Mouse (Mus musculus) urinary bladder, postnatal 36 days (tissue): ENCODE measurements around the gene Ube2r2.

Experiments
- DNase-seq, 2 experiments: peaks; one replicate each; pipeline ENCODE4 v3.0.0; 2022; ENCODE audit warnings: low spot score in 2 of 2, mixed read lengths in 1 of 2

Ube2r2 gene

DNA sequence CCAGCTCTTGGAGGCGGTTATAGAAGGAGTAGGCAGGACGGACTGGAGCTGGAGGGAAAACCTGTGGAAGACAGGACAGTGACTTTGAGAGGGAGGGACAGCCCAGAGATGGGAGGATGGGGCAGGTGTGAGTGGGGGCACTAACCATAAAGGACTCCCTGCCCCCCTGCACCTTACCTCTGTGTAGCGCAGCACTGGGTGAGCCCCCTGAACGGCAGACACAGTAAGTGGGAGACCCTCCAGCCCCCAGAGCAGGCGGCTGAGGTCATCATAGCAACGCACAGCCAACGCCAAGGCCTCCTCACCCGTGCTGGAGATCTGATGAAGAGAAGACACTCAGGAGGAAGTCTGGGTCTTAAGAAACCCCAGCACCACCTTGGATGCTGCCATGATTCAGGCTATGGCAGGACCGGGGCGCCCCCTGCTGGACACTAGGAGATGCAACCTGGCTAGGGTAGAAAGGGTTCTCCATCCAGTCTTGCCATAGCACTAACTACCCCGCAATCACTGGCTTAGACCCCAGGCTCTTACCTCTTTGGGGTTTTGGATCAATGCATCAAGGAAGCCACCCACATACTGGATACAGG, 16.7 kb upstream of the Ube2r2 start:
- peak; percentile 60 to 76 for DNase-seq

DNA sequence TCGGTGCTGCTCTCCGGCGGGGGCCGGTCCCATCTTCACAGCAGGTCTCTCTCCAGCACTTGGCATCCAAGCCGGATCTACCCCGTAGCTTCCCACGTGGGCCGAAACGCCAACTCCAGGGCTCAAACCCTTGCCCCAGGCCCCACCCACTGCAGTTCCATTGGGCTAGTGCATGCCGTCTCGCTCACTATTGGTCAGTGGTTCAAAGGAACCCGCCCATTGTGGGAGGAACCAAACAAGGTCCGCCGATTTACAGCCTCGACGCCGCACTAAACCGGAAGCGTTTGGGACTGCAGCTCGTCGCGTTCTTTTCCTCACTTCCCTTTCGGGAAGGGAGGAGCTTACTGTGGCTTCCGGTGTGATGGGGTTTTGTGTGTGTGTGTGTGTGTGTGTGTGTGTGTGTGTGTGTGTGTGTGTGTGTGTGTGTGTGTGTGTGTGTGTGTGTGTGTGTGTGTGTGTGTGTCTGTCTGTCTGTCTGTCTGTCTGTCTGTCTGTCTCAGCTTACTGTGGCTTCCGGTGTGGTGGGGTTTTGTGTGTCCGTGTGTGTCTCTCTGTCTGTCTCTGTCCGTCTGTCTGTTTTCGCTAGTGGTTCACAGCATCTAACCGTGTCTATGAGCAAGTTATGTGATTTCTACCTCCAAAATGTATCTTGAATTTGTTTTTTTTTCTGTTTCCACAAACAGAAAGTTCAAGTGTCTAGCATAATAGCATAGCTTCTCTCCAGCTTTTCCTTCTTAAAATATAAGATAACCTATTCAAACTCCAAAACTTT, 11.2 kb upstream of the Ube2r2 start, which contains the start of gene Nol6:
Gene Nol6, minus strand, starts transcription at position 276 of the 772 bp plus-strand sequence.
- peak; percentile 96 to 98 for DNase-seq

DNA sequence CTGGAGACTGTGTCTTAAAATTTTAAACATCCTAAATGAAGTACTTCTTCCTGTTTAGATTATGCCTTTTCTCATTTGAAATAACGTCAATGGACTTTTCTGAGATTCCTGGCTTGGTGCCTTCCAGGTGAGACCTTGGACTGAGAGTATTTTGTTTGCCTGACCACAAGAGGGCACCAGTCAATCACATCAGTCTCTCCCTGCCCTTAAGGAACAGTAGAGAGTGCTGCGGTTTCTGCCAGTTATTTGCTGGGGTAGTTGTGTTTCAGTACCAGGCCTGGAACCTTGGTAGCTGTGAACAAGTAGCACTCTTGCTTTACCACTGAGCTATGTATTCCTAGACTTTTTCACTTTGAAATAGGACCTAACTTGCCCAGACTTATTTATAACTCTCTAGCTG, 6.1 kb upstream of the Ube2r2 start:
- DNase-seq: peak; percentile 48 to 57

DNA sequence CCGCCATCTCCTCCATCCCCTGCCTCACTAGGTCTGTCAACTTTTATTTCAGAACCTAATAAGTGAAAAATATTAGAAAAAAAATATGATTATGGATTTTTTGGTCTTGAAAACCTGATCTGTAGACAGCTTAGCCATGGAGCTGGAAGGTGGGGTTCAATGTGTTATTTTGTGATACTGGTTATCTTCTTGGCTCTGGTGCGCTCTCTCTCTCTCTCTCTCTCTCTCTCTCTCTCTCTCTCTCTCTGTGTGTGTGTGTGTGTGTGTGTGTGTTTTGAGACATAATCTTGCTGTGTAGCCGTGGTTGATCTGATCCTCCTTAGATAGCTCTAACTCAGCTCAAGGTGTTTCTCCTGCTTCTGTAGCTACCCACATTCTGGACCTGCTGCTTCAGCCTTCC, 5.7 kb upstream of the Ube2r2 start:
- no peak for DNase-seq

DNA sequence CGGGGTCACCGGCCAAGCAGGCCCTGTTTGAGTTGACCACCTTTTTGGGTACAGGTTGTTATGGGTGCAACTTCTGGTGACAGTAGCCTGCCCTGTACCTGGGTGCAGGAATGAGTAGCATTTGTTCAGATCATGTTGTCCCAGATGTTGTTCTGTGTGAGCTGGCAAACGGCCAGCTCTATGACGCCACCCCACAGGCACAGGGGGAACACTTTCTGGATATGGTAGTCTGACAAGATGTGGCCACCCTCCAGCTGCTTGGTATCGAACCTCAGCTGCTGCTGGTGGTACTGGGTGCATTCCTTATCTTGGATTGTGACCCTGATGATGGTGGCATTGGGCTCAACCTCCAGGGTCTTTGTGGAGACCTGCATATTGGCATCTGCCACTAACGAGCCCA, 3.1 kb upstream of the Ube2r2 start:
- no peak for DNase-seq

DNA sequence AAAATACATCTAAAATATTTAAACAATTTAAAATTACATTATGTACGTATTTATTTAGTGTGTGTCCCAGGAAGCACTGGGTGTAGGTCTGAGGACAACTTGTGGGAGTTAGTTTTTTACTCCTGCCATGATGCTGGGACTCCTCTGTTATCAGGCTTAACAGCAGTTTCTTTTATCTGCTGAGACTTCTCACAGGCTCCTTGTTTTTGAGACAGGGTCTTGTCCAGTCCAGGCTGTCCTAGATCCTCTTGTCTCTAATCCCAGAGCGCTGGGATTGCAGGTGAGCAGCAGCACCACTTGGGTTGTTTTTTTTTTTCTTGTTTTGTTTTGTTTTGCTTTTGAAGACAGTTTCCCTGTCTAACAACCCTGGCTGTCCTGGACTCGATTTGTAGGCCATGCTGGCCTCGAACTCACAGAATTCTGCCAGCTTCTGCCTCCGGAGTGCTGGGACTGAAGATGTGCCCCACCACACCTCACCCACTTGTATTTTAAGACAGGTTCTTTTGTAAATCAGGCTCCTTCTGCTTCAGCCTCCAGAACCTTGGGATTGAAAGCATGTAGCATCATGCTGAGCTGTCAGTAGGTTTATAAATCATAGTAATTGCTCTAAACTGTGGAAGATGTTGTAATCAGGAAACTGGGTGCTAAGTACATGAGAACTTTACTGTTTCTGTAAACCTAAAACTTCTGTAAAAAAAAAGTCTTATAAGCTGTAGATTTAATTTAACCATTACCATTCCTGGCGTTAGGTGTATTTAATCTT, 1.8 kb upstream of the Ube2r2 start:
- DNase-seq: no peak

DNA sequence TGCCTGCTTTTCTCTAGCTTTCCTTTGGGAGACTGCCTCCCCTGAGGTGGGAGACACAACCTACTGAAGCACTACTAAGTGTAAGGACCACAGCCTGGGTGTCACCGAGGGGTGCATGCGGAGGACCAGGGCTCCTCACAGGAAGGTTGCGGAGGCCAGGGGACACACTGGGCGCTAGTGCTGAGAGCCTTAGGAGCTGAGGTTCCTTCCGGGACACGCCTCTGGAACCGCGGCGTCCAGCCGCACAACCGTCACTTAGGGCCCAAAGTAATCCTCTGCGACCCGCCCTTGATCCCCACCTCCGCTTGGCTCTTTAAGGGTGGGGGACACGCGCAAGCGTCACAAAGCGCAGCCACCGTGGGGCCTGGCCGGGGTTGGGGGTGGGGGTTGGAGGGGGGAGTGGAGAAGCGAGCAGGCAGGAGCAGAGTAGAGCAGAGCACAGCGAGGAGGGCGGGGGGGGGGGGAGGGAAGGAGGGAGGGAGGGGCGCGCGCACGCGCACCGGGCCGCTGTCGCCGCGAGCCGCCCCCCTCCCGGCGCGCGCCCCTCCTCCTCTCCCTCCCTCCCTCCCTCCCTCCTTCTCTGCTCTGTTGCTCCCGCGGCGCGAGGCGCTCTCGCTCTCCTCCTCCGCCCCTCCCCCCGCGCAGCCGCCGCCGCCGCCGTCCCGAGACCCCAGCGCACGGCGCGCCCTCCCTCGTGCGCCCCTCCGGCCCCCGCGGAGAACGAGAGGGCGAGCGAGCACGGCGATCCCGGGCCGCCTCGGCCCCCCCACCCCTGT, 420 bp upstream of the Ube2r2 start:
- peak; percentile 78 for DNase-seq

DNA sequence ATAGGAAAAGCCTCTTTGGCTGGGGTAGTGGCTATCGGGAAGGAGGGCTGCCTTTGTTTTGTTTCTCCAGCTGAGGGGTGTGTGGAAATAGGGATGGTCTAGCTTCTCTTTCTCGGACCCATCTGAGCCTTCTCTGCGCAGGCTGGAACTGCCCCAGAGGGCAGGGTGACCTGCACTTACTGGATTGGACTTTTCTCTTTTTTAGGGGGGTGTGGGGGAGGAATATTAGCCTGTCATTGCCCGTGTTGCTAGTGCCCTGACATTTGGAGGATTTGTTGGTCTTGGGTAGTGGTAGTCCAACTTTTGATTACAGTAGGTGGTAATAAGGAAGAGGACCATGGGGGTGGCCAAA, 887 bp downstream of the Ube2r2 start:
- DNase-seq: peak in 1 of 2 experiments; percentile 34

DNA sequence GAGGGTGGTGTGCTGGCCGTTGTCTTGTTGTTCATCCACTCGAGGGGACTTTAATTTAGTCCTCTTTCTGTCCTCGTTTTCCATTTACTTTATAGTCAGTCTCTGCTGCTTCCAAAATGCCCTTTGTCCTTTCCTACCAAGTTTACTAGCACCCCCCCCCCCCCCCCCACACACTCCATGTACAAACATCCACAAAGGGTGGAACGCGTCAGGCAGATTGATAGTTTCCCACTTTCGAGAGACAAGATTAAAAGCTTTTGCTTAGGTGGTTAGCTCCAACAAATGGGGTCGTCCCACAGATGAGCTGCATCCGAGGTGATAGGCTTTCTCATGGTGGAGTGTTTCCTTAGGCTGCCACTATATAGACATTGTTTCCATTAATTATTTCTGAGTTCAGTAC, 1.3 kb downstream of the Ube2r2 start:
- no peak for DNase-seq

DNA sequence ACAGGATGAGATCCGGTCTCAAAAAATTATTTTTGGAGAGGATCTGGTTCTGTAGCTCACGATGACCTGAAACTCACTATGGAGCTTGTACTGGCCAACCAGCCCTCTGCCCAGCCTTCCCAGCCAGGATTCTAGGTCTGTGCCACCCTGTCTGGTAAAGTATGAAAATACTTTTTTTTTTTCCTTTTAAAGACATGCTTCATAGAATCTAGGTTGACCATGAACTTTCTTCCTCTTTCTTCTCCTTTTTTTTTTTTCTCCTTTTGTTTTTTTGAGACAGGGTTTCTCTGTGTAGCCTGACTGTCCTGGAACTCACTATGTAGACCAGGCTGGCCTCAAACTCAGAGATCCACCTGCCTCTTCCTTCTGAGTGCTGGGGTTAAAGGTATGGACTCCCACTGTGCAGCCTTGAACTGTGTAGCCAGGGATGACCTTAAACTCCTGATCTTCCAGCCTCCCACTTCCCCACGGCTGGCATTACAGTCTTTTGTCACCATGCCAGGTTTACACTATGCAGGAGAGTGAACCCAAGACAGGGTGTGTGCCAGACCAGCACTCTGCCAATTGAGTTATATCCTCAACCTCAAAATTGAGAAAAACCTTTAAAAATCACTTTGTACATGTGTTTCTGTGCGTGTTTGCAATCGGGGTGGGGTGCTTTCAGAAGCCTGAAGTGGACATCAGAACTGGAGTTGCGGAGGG, 4.8 kb downstream of the Ube2r2 start:
- DNase-seq: no peak

DNA sequence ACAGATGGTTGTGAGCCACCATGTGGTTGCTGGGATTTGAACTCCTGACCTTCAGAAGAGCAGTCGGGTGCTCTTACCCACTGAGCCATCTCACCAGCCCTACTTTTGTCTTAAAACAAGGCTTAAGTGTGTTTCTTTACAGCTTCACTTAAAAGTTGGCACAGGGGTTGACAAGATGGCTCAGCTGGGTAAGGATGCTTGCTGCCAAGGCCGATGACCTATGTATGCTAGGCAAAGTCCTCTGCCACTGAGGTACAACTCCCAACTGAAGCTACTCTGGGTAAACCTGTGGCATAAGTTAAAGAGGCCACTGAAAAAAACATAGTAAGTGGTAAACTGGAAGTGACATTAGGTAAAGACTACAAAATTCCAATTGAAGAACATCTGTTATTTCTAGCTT, 7.1 kb downstream of the Ube2r2 start:
- no peak for DNase-seq

DNA sequence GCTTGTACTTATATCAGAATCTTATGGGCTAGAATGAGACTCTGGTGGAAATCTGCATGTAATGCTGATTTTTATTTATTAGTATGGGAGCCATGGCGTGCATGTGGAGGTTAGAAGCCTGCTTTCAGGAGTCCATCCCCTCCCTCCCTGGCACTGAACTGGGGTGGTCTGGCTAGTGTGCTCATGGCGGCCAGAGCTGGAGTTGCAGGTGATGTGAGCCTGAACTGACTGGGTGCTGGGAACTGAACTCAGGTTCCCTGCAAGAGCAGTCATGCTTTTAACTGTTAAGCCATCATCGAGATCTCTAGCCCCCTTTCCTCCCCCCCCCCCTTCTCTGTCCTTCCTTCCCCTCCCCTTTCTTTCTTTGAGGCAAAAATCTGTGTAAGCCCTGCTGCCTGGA, 14.3 kb downstream of the Ube2r2 start:
- DNase-seq: no peak

DNA sequence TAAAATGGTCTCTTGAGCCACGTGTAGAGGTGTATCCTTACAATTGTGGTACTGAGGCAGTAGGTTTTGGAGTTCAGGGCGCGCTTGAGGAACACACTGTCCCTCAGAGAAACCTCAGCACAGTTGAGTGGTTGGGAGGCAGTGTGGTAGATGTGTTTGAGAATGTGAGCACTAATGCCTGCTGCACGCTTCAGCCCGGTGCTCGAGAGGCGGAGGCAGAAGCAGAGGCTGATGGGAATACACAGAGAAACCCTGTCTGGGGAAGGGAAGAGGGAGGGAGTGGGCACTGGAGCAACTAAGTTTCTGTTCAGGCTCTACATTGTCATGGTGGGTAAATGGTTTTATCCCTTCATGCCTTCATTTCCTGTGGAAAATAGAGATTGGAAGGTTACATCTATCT, 15.6 kb downstream of the Ube2r2 start:
- DNase-seq: no peak

DNA sequence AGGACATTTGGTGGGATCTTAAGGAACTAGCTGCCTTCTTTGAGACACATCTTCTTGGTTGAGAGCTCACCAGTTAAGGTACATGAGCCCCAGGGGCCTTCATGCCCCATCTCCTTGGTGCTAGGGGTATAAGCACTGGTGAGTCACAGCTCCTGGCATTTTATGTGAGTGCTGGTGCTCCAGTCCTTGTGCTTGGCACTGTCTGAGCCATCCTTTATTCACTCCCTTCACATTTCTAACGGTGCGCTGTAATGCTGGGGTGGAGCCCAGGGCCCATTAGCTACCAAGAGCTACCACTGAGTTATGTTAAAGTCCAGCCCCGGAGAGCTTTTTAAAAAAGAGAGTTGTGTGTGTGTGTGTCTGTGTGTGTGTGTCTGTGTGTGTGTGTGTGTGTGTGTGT, 17.6 kb downstream of the Ube2r2 start:
- DNase-seq: no peak

DNA sequence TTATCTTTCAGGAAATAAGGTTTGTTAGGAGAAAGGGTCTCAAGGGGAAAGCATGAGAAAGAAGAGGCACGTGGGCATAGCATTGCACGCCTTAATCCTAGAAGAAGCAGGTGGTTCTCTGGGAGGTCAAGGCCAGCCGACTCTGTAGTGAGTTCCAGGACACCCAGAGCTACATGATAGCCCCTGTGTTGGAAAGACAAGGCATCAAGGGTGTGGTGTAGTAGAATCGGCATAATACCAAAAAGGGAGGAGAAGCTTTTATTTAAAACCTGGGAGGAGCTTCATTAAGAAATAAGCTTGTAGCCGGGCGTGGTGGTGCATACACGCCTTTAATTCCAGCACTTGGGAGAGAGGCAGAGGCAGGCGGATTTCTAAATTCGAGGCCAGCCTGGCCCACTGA, 21.4 kb downstream of the Ube2r2 start:
- no peak for DNase-seq

DNA sequence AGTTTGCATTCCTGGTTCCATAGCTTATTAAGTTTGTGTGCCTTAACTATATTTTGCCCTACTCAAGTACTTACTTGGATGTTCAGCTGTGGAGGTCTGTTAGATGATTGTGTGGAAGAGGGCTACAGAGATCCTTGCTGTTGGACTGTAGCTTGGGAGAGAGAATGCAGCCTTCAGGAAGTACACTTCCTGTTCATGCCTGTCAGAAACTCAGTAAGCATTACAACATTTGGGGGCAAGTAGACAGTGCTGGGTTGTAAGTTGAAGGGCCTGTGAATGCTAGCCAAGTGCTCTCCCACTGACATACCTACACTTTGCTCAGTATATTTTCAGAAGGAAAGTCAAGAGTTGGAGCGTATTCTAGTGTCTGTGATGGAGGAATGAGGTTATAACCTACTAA, 22.7 kb downstream of the Ube2r2 start:
- no peak for DNase-seq

DNA sequence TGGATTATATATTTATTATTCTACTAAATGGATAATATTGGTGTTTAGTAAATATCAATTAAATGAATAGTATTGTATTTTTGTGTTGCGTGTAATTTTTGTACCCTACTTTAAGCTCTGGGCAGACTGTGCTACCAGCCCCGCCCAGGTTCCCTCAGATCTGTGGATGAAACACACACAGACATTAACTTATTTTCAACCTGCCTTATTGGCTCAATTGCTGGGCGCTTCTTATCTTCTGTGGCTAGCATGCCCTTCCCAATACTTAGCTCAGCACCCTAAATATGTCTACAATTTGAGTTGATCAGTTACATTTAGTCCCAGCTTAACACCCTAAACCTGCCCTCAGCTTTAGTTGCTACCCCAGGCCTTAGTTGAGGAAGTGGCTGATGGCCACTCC, 25.7 kb downstream of the Ube2r2 start:
- DNase-seq: no peak

DNA sequence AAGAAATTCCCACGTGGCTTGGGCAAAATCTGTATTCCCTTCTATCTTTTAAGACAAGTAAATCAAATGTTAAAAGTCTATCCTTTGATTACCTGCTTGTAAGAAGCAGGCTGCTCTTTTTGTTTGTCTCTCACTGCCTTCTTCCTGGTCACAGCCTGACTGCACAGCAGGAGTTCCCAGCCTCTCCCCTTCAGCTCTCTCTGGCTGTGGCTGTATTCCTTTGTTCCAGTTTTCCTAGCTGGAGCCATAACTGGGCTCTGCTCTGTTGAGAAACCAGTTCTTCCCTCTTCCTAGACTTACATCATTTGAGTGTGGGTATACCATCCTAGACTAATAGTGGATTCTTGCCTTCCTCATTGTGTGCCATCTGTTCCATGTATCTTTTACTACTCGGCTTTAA, 29.4 kb downstream of the Ube2r2 start:
- no peak for DNase-seq

DNA sequence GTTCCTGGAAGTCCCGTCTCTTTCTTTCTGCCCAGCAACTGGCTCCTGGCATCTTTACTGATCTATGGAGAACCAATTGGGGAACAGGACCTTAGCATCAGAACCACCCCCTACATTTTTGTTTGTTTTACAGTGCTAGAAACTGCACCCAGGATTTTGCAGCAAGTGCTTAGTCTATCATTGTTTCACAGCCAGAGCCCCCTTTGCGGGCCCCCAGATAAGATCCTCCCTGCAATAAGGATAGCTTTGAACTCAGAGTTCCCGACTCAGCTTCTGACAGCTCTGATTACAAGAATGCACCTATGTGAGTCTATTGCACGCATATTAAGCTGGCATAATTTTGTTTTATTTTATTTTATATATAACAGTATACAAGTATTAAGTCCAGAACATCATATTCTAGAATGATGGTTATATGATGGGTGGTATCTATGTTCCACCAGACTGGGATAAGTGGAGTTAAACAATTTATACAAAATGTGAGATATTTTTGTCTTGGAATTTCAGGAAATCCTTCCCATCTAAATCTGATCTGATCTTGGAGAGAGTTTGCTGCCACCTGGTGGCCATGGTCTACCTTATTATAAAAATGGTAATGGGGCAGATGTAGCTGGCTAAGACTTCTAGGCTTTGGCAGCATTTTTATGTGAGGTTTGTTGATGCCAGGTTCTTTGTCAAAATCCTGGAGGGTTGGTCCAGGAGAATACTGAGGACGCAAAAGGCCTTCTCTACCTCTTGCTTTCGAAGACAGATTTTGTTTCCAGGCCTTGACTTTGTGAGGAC, 30.3 kb downstream of the Ube2r2 start:
- DNase-seq: peak; percentile 53 to 64

DNA sequence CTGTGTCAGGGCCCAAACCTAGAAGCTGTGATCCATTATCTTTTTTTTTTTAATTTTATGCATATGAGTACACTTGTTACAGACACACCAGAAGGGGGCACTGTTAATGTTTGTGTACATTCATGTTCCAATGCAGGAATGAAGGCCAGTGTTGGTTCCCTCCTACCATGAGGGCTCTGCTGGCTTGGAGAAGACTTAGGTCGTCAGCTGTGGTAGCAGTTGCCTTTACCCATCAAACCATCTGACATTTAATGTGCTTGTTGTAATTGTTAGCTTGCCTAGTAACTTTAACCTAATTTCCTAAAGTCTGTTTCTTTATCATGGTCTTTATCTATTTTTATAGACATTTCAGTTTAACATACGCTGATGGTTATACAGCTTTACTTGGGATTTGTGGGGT, 35.4 kb downstream of the Ube2r2 start:
- DNase-seq: no peak

DNA sequence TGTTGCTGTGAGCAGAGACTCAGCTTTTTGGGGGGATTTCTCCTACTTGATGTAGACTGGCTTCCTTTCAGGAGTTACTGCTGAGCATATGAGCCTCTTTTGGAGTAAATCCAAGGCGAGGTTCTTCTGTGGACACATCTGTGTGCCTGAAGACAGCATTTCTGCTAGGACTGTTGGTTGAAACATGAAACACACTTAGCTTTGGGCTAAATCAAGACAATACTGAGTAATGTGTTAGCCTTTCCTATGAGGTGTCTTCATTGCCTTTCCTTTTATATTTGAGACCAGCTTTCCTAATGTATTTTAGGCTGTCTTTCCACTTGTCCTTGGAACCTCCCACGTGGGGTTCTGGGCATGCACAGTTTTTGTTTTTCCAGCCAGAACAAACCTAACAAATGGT, 39.1 kb downstream of the Ube2r2 start:
- no peak for DNase-seq
